Mouse (Mus musculus): Measurements from ENCODE around the gene Upk3bl.

Upk3bl gene

GRCm38 (mm10) chr5:136054301-136055077 is at the start of gene Upk3bl:
Gene Upk3bl (plus strand): TSS chr5:136054492.
- no peak for DNase-seq (ENCODE audit: low spot score)

- DNase-seq (ENCODE audit: low spot score), result no peak
These were observed 49.8 kb upstream of the Upk3bl start for GRCm38 (mm10) chr5:136004537-136004936.

GRCm38 (mm10) chr5:136007745-136008144 is 46.5 kb upstream of the Upk3bl start:
- no peak for DNase-seq (ENCODE audit: low spot score)

DNA sequence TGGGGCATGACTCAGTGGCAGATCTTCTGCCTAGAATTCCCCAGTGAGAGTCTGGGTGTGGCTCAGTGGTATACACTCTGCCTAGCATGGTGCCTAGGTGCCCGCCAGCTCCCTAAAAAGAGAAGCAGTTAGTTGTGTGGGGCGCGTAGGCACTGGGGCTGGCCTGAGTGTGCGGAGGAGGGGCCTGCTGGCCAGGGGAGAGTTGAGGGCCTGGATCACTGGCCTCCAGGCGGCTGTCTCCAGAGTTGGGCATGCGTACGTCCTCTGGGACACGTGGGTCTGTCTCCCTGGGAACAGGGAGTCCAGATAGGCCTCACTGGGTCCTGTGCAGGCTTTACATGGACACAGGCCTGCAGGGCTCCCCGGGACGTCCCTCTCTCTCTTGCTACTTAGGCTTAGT is 39.4 kb upstream of the Upk3bl start:
- no peak for DNase-seq (ENCODE audit: low spot score)

GRCm38 (mm10) chr5:136015586-136015985 is 38.7 kb upstream of the Upk3bl start:
- DNase-seq (ENCODE audit: low spot score), result no peak

GRCm38 (mm10) chr5:136016014-136016876 is 38.0 kb upstream of the Upk3bl start:
- no peak for DNase-seq (ENCODE audit: low spot score)

DNA sequence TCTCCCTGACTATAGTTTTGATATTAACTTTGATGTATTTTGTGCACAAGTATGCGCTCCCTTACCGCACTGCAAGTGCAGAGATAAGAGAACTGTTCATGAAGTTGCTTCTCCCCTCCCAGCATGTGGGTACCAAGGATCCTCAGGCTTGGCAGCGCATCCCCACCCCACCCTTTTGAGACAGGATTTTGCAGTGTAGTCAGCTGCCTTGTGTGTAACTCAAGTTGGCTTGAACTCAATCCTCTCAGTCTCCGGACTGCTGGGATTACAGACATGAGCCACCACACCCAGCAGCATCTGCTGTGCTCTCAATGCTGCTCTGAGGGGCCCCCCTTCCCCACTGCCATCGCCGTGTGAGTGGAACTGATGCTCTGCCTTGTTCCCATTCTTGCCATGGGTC is 37.0 kb upstream of the Upk3bl start:
- DNase-seq (ENCODE audit: low spot score), result no peak

DNA sequence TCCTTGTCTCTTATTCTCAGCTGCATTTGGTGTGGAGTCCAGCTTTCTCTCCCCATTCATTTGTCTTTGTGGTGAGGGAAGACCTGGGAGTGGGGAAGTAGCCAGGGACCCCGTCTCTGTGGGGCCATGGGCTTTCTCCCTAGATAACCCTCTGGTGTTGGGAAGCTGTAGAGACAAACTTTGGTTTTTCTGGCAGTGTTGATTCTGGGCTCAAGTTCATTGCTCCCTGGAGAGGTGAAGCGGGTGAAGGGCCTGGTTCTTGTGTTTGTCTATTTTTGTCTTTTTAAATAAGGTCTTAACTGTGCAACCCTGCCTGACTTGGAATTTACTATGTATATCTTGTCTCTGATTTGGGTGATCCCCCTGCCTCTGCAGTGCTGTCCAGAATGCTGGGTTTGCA is 35.6 kb upstream of the Upk3bl start:
- no peak for DNase-seq (ENCODE audit: low spot score)

- no peak for DNase-seq (ENCODE audit: low spot score)
These were observed 34.4 kb upstream of the Upk3bl start for GRCm38 (mm10) chr5:136019907-136020306.

- no peak for DNase-seq (ENCODE audit: low spot score)
These were observed 28.6 kb upstream of the Upk3bl start for GRCm38 (mm10) chr5:136025712-136026111.

DNA sequence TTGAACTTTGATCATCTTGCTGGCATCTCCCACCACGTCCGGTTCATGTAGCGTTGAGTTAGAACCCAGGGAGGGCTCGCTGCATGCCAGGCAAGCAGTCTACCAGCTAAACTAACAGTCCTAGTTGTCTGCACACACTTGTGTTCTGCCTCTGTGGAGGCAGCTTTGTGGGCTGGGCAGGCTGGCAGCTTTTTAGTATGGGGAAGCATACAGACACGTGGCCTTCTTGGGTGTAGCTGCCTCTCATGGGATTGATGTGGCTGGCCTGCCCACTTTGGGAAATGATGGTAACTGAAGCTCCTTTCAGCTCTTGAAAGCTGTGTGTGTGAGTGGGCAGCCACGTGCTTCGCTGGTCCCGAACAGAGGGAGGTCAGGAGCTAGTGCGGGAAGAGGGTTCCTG is 27.4 kb upstream of the Upk3bl start:
- no peak for DNase-seq (ENCODE audit: low spot score)

DNA sequence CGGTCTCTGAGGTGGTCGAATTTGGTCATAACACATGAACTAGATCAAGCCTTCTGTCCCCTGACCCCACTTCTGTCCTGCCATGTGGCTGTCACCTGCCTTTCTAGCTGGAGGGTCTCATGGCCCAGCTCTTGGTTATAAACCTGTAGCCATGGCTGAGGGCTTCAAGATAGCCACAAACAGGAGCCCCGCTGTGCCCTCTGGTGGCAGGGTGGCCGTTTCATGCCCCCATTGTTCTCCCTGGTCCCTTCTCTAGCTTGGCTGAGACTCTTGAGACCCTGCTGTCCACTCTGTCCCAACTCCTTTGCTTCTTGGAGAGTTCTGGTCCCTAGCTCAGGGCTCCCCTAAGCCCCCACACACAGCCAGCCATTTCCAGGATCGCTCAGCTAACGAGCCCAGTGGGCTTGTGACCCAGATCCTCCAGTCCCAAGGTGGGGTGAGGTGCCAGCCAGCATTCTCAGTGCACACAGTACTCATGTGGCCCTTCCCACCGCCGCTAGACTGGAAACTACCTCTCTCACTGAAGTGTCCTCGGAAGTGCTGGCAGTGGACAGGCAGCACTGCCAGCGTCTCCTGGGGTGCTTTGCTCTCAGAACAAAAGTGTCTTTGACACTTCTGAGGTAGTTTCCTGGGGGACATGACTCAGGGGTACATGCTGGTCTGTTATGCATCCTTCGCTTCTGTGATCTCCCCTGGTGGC is 26.5 kb upstream of the Upk3bl start:
- DNase-seq (ENCODE audit: low spot score), result no peak

DNA sequence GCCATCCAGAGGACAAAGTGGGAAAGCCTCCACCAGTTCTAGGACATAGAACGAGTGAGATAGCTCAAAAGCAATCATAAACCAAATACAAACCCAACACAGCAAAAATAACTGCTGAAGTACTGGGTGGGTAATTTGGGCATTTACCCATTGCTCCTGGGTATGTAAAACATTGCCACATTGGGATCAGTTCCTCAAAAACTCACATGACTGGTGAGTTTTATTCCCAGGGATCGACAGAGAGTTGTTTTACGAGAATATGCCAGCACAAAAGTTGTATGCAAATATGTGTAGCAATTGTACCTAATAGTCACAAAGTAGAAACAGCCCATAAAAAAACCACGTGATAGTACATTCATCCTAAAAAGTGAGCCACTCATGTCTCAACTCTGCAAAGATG is 19.4 kb upstream of the Upk3bl start:
- no peak for DNase-seq (ENCODE audit: low spot score)

DNA sequence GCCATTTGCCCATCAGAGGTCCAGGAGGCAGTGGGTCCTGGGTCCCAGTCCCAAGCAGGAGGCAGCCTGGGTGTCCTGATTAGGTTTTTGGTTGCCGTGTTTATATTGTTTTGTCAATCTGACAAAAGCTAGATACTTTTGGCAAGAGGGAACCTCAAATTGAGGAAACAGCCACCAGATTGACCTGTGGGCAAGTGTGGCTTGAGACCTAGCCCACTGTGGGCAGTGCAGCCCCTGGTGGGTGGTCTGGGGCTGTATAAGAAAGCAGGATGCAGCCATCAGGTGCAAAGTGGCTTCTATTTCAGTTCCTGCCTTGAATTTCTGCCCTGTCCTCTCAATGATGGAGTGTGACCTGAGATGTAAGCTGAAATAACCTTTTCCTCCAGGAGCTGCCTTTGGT is 19.0 kb upstream of the Upk3bl start:
- no peak for DNase-seq (ENCODE audit: low spot score)

GRCm38 (mm10) chr5:136036667-136037066 is 17.6 kb upstream of the Upk3bl start:
- no peak for DNase-seq (ENCODE audit: low spot score)

- no peak for DNase-seq (ENCODE audit: low spot score)
These were observed 15.8 kb upstream of the Upk3bl start, which contains the start of gene Upk3b for GRCm38 (mm10) chr5:136038258-136039214. Gene Upk3b (plus strand): TSS chr5:136038496.

DNA sequence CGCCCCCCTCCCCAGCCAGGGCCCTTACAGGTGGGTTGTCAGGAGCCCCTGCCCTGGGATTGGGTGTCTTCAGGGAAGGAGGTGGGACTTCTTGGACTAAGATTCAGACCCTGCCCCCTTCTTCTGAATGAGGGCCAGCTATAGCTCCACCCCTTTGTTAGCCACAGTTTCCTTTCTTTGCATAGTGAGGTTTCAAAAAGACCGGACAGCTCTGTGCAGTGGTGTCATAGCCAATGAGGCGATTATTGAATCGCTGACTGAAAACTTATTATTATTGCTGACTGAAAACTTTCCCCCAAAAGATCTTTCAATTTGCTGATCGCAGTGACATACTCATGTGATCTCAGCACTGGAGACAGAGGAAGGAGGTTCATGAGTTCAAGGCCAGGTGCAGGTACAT is 14.1 kb upstream of the Upk3bl start:
- no peak for DNase-seq (ENCODE audit: low spot score)

- no peak for DNase-seq (ENCODE audit: low spot score)
These were observed 13.0 kb upstream of the Upk3bl start for GRCm38 (mm10) chr5:136041260-136041659.

DNA sequence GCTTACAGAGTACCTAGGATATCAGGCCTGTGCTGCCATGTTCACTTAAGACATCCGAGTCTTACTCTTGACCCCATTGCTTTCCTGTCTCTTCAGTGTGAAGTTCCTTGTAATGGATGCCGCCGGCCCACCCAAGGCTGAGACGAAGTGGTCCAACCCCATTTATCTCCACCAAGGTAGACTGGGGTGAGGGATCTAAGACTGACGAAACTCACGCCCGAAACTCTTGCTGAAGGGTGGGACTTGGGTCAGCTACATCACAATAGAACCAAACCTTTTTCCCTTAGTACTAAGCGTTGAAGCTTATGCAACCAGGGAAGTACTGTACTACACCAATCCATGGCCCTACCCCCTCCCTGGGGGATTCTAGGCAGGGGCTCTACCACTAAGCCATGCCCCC is 12.6 kb upstream of the Upk3bl start:
- no peak for DNase-seq (ENCODE audit: low spot score)

DNA sequence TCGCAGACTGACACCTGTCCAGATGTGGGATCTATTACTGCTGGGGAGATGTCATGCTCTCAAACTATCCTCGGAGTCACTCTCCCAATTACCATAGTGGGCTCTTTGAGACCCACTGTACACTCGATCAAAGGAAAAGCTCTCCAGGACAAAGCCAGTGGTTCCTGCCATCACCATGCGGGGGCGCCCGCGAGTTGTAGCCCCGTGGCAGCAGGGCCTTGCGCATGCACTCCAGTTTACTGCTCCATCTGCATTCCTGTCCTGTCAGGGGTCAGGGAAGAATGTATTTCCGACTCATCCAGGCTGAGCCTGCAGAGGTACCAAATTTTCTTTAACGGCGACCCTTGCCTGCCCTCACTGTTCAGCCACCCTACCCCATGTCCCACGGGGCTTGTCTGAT is 9.4 kb upstream of the Upk3bl start:
- no peak for DNase-seq (ENCODE audit: low spot score)

DNA sequence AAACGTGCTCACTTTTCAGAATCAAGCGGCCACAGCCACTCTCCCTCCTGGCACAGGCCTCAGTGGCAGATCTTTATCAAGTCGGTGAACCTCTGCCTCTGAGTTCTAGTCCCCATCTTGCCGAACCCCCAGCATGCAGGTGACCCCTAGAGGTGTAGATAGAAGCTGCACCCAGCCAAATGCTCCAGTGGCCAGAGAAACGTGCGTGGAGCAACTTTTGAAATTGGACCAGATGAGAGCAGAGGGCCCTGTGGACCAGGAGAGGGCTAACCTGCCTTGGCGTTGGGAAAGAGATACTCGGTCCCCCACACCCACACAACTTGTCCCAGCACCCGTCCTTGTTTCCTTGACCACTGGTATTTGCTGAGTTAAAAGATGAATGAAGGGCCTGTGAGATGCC is 8.9 kb upstream of the Upk3bl start:
- no peak for DNase-seq (ENCODE audit: low spot score)

Measured in left cerebral cortex, adult 11 months (tissue).